Mouse (Mus musculus) brown adipose tissue, adult 24 weeks (tissue): ENCODE data around the gene Defb42. TPM values are rescaled to one million over a fixed set of nuclear protein-coding genes. Genes with fewer than 3 reads are reported as not detected.

Source experiments
- H3K27ac ChIP-seq: fragments of 200-500 bp; replicated peaks from 2 replicates; pipeline ENCODE4 v1.5.1; 2012; ENCODE audit warnings: low read depth, mild to moderate bottlenecking, low read length
- H3K4me1 ChIP-seq: fragments of 200-500 bp; 2 replicates; pipeline ENCODE4 v1.6.1; 2012; ENCODE audit warnings: low read length, mixed read lengths; ENCODE audit not compliant: control insufficient read depth, insufficient read depth, insufficient read length
- H3K4me3 ChIP-seq: fragments of 200-500 bp; 2 replicates; pipeline ENCODE4 v1.5.1; 2012; ENCODE audit warnings: low read depth, mild to moderate bottlenecking, low read length, moderate library complexity; ENCODE audit not compliant: insufficient read depth
- polyA plus RNA-seq: library from polyadenylated mRNA; stranded (reverse); fragments of >200 nt; gene quantifications from 2 replicates; pipeline ENCODE4 v1.2.4, GENCODE M21; 2012; ENCODE audit not compliant: missing spikeins, insufficient read depth, insufficient read length

Gene Defb42
- polyA plus RNA-seq: 6.4 and 13.1 TPM in 2 replicates

DNA sequence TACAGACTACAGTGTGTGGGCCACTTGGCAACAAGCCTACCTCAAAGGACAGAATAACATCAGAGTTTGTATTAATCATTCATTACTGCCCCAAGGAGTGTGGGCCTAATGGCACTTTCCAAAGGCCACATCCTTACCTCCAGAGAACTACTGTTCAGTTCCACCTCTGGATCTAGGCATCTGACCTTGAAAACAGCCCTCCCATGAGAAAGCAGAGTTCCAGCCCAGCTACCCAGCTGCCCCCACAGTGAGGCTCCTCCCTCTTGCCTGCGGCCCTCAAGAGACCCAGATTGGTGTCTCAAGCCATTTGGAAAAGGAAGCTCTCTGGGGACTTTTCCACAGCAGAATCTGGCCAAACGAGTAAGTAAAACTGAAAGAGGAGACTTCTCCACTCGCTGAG lies at the start of gene Defb42:
Gene Defb42 (plus strand): TSS at position 301 of the 400 bp plus-strand sequence.
- Histone ChIP-seq H3K27ac (no peak within 1 kb of the TSS), H3K4me1 (no peaks in the 10 kb centered on the region), H3K4me3 (no peak within 1 kb of the TSS)

DNA sequence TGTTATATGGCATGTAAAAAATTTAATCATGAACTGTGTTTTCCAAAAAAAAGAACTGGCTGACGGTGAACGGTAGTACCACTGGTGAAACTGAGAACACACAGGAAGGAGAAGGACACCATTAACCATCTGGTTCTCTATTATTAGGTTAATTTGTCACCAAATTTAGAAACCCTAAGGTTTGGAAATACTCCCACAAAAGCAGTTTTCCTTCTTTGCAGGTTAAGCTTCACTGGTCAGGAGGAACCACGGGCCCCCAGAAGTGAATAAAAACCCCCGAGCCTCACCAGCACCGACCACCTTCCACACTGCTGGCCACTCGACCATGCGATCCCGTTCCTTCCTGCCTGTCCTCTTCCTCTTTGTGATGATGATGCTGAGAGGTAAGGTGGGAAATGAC lies 49.0 kb upstream of the Defb42 start, which contains the start of gene Defb47:
Gene Defb47 (plus strand): TSS at position 301 of the 400 bp plus-strand sequence.
- no peaks in the 10 kb centered on the region for H3K4me1 ChIP-seq
- H3K4me3 ChIP-seq: no peak within 1 kb of the TSS
- no peak within 1 kb of the TSS for H3K27ac ChIP-seq

DNA sequence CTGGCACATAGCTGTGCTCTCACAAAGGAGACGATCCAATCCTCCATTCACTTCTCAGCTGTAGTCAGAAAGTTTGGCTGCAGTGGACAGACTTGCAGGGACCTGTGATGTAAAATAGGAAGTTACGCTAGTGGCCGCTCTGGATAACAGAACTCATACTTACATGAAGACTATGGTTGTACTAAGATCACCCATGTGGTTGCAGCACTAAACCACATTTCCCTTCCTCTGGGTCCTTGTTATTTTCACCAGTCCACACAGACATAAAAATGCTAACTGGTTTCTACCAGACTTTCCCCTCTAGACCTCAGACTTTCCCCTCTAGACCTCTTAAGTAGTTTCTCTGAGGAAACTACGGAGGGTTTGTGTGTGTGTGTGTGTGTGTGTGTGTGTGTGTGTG lies 47.8 kb upstream of the Defb42 start:
- H3K4me1 ChIP-seq: no peaks in the 10 kb centered on the region

DNA sequence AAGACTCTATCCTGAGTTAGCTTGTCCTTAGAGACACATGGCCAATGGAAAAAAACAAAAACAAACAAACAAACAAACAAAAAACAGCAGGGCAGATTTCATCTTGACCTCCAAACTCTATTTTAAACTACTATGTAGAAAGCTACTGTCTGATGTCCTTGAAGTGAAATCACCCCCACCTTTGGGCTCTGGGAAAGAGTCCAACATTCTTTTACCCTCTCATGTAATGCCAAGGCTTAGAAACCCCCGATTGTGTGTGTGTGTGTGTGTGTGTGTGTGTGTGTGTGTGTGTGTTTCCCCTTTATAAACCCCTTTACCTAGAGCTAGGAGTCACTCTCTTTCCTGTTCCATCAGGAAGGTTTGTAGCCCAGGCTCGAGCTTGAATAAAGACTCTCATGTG lies 44.2 kb upstream of the Defb42 start:
- no peak overlapping the region for H3K4me3 ChIP-seq
- no peaks in the 10 kb centered on the region for H3K4me1 ChIP-seq
- no peak overlapping the region for H3K27ac ChIP-seq

More for the DNA sequence above, 47.8 kb upstream of the Defb42 start:
- H3K4me3 ChIP-seq: no peak overlapping the region
- H3K27ac ChIP-seq: no peak overlapping the region

DNA sequence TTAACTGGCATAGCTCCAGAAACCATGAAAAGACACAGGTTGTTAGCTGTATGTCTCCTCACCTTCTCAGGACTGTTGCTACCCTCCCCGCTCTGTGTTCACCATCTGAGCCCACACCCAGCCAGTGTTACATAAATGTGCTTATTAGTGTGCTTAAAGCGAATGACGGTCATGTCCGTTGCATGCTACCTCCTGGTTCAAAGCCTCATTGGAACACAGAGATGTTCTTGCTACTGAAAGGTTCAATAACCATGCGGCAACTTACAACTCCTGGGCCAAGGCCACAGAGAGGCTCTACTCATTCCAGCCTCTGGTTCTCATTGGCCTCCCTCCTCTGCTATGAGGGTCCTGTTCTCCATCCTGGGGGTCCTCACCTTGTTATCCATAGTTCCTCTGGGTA lies 35.3 kb upstream of the Defb42 start, which contains the start of gene Defb43:
Gene Defb43 (plus strand): TSS at position 301 of the 400 bp plus-strand sequence.
- Histone ChIP-seq H3K4me3 (no peak within 1 kb of the TSS), H3K27ac (no peak within 1 kb of the TSS), H3K4me1 (no peaks in the 10 kb centered on the region)

DNA sequence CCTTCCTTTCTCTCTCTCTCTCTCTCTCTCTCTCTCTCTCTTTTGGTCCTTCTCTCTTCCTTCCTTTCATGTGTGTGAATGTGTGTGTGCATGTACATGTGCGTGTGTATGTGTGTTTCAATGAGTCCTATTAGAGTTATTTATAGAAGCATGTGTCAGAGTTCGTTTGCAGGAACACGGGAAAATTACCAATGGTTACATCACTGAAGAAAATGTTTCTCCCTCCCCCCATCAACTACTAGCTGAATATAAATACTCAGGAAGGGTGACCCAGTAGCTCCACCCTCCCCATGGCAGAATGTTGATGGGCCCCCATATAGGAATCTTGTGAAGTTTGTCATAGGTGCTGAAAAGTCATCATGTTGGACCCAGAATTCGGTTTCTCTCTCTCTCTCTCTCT lies 33.7 kb upstream of the Defb42 start:
- no peak overlapping the region for H3K27ac ChIP-seq
- no peaks in the 10 kb centered on the region for H3K4me1 ChIP-seq
- no peak overlapping the region for H3K4me3 ChIP-seq

DNA sequence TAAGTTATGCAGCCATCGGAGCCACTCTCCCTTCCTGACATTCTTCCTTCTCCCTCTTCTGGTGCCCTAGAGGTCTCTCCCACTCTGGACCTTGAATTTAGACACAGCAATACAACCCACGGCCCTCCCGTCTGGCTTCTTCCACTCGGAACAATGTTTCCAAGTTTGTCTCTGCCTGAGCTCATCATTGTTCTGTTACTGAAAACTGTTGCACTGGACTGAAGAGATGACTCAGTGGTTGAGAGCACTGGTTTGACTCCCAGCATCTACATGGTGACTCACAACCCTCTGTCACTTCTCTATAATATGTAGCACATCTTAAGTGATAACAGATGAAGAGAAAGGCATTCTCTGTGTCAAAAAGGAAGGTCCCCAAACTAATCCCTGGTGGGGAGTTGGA lies 32.1 kb upstream of the Defb42 start:
- no peak overlapping the region for H3K4me3 ChIP-seq
- H3K27ac ChIP-seq: no peak overlapping the region
- no peaks in the 10 kb centered on the region for H3K4me1 ChIP-seq

DNA sequence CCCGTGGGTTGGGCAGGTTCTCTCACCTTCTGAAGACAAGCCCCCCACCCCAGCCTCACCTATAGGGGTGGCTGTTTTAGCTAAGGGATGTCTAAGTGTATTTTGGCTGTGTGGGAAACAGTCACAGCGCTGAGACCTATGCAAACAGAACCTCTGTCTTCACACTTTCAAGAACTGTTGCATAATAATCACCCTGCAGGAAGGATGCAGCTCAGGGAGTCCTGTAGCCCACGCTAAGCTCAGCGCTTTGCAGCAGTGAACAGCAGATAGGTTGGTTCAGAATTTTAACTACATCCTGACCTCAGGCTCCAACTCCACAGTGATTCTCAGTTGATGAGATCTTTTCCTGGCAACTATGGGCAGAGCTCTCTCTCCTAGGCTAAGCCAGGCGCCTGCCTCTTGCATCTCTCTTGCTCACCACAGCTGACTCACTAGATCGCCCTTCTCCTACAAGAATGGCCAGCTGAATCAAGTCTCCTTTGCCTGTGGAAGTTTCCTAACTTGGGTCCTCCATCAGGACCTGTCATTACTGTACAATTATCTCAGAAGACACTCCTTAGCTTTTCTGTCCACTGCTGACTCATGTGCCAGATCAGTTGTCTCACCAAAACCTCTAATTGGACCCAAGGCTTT lies 26.2 kb upstream of the Defb42 start:
- no peaks in the 10 kb centered on the region for H3K4me1 ChIP-seq
- H3K4me3 ChIP-seq: no peak overlapping the region
- H3K27ac ChIP-seq: no peak overlapping the region

DNA sequence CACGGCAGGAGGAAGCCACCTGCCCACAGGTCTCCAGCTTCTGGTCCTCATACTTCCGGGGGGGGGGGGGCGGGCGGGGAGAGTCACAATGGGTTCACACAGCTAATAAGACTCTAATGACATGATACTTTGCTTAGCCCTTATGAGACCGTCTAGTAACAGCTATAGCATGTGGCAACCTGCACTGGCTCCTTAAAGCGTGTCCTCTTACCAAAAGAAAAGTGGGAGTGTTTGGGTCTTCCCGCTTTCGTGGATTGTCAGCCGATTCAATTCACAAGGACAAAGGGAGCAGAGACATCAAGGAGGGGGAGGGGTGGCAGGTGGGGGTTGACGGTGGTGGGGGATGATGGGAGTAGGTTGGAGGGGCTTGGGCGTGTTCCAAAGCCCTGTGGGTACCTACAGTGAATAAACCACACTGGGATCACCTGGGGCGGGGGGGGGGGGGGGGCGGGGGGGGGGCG lies 3.1 kb downstream of the Defb42 start, which contains the start of gene Defb30:
Gene Defb30 (minus strand): TSS at position 51 of the 461 bp plus-strand sequence.
- Histone ChIP-seq H3K27ac (no peak within 1 kb of the TSS), H3K4me1 (no peaks in the 10 kb centered on the region), H3K4me3 (no peak within 1 kb of the TSS)

DNA sequence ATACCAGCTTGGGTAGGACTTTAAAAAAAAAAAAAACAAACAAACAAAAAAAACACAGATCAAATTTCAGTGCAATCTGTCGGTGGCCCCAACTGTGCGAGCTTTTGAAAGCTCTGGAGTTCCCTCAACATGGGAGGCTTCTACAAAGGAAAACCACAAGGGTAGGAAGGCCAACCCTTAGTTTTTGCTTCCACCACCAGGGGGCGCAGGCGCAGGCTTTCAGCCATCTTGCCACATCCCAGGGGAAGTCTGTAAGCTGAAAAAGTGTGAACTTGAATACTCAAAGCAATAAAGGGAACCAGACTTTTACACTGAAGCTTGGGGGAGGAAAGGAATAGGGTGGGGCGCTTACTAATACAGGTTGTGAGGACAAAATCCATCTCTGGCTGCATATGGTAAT lies 4.0 kb downstream of the Defb42 start:
- no peak overlapping the region for H3K27ac ChIP-seq
- no peaks in the 10 kb centered on the region for H3K4me1 ChIP-seq
- no peak overlapping the region for H3K4me3 ChIP-seq

DNA sequence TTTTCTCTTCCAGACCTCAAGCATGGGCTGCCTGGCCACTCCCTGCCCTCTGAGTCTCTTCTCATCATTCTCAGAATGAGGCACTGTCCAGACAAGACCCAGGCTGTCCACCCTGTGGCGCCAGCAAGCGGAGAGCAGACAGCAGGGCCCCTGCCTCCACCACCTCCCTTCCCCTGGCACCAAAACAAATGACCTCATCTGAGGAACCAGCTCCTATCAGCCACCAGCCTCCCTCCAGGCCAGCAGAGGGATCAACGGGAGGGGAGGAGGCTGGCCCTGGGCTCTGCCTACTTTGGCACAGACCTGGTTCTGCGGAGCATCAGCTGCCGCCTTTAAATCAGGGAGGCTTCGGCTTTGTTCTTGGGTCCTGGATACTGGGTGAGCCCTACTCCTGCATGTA lies 7.9 kb downstream of the Defb42 start:
- no peak overlapping the region for H3K27ac ChIP-seq
- H3K4me1 ChIP-seq: no peaks in the 10 kb centered on the region

DNA sequence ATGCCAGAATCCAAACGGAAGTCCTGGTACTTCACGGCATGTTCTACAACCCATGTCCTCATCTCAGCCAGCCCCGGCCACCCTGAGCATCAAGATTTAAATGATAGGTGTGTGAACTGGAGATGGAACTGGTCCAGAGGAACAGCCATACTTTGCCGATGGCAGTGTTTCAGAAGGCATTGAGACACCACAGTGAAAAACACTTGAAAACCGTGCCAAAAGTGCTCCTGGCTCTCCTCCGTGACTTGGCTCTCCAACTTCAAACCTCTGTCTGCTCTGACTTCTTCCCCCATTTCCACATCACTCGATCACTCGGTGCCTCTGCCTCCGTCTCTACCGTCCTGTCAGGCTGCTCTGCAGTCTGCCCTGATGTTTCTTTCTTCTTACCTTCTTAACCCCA lies 13.6 kb downstream of the Defb42 start:
- Histone ChIP-seq H3K27ac (no peak overlapping the region), H3K4me1 (no peaks in the 10 kb centered on the region), H3K4me3 (no peak overlapping the region)

More for the DNA sequence above, 7.9 kb downstream of the Defb42 start:
- no peak overlapping the region for H3K4me3 ChIP-seq

DNA sequence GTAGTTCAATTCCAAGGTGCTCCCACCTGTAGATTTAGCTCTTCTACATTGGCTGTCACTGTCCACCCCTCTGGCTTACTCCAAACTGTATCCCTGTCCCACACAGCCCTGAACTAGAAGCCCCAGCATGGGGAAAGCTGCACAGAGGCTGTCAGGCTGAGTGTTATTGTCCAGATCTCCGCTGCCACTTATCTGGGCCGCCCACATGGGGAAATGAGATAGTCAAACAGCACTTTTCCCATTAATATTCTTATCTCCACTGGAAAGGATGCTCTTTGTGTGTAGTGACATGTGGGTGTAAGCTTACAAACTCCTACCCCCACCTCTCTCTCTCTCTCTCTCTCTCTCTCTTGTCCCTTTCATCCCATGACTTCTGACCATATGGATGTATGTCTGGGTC lies 15.4 kb downstream of the Defb42 start:
- no peak overlapping the region for H3K27ac ChIP-seq
- H3K4me1 ChIP-seq: no peaks in the 10 kb centered on the region
- H3K4me3 ChIP-seq: no peak overlapping the region

DNA sequence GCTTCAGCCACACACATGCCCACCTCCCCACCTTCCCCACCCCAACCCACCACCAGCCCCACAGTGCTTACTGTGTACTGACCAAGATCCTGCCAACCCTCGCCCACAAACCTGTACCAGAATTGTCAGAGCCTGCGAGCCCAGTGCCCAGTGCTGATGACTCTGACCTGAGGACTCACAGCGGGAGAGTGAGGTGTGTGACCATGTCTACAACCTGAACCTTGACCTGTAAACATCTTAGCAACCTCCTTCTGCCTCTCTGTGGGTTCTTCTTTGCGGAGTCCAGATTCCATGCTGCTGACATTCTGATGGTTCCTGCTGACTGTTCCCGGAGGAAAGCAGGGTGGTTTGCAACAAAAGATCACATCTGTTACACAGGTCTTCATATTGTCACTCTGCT lies 18.6 kb downstream of the Defb42 start:
- no peak overlapping the region for H3K4me3 ChIP-seq
- no peak overlapping the region for H3K27ac ChIP-seq
- no peaks in the 10 kb centered on the region for H3K4me1 ChIP-seq

DNA sequence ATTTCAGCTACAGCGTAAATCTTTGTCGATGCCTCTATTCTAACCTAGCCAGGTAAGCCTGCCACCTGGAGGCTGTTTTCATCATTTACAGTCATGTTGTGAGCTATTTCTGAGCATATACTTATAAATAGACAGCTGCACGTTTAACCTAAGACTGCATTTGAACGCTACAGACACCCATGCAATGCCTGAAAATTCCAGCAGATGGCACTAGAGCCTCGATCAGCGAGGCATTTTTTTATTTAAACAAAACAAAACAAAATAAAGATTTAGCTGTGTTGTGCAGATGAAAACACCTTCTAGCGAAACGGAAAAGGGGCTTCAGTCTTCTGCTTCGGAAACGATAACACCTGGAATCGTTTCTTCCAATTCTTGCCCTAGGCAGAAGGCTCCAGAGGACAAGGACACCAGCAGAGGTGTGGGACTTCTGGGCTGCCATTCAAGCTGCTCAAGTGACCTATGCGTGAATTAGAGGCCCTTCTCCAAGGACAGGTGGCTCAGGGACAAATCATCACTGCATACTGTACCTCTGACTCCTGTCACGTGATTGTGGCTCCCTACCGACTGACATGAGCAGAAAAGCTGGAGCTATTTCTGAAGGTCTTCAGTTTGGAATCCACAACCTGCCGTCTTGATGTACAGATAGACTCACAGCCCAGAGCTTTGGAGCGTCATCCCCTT lies 20.0 kb downstream of the Defb42 start:
- Histone ChIP-seq H3K4me1 (no peaks in the 10 kb centered on the region), H3K4me3 (no peak overlapping the region), H3K27ac (no peak overlapping the region)

DNA sequence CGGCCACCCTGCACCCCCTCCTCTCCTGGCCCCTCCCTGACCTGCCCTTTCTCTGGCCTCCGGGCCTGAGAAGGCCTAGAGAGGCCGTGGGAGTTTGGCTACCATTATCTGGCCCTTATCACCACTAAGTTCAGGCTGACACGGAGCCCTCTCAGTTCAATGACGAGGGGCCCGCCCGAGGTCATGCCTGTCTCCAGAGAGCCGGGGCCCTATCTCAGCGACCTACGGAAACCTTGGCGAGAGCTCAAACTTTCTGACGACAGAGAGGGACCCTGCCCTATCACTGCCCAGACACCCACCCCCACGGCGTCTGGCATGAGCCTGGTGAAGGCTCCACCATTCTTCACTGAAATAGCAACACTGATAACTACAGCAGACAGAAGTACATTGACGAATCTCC lies 20.9 kb downstream of the Defb42 start:
- no peak overlapping the region for H3K4me3 ChIP-seq
- H3K27ac ChIP-seq: no peak overlapping the region
- H3K4me1 ChIP-seq: no peaks in the 10 kb centered on the region
